Mouse (Mus musculus) cerebellum, adult 8-10 months (tissue): Measurements from ENCODE around the gene Cul7.

Source experiments
- DNase-seq: peaks from one replicate; pipeline ENCODE4 v3.0.0; 2022

Cul7 gene

DNA sequence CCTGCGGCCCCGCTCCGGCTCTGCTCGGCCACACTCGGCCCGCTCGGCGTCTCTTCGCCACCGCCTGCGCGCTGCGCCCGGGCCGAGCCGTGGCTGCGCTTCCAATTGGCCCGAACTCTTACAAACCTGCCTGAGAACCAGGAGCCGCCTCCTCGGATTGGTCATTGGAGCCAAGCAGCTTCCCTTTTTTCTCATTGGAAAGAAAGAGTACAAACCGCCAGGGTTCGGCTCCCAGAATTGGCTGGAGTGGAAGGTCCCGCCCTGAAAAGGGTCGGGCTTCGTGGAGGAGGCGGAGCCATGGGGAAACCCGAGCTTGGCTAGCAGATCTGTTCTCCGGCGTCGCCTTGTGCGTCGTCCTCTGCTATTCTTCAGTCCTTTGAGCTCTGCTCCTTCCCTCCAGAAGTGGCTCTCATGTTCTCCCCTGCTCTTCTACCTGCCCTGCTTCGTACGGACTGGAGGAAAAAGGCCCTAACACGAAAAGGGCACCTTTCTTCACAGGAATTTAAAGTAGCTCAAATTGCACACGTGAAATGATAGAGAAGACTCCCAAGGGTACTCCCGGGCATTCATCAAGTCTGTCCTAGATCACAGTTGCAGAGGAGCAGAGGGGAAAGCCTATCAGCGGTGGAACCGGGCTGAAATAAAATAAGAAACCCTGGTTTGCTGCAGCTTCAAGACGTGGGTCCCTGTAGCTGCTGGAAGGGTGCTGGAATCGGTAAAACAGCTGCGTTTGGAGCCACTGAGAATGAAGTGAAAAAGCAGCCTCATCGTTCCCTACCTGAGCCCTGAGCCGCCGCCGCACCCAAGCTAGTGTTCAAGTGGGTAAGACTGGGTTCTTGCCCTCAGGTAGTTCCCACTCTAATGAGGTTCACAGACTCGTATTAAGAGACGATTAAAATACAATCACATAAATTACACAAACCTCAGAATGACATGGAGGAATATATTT lies 55.0 kb downstream of the Cul7 start, which contains the start of gene Ppp2r5d:
TSS of gene Ppp2r5d (minus strand) at position 225 of the 949 bp plus-strand sequence.
- DNase-seq = peak; percentile 96

DNA sequence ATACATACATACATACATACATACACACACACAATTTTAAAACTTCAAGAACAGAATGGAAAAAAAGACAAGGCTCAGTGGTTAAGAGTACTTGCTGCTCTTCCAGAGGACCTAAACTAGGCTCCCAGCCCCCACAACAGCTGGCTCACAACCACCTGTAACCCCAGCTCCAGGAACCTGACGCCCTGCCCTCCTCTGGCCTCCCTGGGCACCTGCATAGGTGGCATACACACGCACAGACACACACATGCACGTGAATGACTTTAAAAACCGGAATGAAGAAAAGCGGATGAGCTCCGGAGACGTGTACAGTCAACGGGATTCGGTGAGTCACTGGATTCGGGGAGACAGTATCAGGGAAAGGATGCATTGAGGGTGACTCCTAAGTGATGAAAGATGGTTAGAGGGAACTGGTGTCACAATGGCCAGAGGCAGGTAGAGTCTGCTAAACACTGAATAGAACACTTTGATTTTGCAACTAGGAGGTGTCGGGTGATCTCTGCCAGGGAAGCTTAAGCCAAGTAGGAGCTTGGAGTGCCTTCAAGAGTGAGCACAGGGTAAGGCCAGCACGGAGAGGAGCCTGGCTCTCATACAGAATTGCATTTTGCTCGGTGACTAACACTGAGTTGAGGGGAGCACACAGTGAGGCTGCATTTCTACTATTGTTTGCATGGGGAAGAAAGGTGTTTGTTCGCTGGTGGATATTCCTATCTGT lies 56.4 kb downstream of the Cul7 start:
- DNase-seq = no peak

DNA sequence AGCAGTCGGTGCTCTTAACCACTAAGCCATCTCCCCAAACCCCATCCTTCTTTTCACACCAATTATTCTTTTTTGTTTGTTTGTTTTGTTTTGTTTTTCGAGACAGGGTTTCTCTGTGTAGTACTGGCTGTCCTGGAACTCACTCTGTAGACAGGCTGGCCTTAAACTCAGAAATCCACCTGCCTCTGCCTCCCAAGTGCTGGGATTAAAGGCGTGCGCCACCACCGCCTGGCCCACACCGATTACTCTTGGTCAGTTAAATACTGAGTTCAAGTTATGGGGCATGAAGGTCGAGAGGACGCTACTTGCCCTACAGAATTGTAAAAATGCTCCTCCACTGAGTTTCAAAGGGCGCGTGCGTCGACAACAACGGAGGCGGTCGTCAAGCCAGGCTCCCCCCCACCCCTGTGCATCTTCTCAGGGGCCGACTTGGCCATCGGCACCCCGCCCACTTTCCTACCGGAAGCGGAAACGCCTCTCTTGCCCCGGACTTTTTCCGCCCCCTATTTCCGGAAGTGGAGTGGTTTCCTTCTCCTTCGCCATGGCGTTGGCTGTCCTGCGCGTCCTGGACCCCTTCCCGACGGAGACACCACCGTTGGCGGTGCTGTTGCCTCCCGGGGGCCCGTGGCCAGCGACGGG lies 60.9 kb downstream of the Cul7 start, which contains the start of gene Pex6:
TSS of gene Pex6 (plus strand) at position 505 of the 639 bp plus-strand sequence.
- peak; percentile 90 for DNase-seq

DNA sequence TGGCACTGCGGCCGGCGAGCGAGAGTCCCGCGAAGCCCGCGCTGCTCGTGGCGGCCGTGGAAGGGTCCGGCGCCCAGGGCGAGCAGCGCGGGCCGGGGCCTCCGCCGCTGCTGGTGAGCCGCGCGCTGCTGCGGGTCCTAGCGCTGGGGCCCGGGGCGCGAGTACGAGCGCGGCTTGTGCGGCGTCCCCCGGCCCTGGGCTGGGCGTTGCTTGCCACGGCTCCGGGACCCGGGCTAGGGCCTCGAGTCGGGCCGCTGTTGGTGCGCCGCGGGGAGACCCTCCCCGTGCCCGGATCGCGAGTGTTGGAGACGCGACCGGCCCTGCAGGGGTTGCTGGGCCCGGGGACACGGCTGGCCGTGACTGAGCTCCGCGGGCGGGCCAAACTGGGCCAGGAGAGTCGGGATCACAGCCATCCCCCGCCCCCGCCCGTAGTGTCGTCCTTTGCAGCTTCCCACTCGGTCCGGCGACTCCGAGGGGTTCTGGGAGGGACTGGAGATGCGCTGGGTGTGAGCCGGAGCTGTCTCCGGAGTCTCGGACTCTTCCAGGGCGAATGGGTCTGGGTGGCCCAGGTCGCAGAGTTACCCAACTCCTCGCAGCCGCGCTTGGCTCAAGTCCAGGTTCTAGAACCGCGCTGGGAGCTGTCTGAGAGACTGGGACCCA lies 61.6 kb downstream of the Cul7 start:
- peak; percentile 42 for DNase-seq

DNA sequence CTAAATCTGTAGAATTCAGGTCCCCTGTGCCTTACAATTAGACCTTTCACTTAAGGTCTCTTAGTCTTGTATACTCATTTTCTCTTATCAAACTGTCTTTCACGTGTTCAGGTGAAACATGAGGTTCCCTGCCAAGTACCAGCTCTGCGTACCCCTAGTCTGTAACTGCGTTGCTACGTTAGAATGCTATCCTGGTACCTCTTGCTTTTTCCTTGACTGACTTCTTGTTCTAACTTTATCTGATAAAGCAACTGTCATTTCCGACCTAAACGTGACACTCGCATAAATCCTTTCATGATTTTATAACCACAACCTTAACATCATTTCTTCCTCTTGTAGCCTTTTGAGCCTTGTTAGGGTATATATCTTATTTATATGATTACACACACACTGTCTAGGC lies 62.3 kb downstream of the Cul7 start:
- DNase-seq = no peak

DNA sequence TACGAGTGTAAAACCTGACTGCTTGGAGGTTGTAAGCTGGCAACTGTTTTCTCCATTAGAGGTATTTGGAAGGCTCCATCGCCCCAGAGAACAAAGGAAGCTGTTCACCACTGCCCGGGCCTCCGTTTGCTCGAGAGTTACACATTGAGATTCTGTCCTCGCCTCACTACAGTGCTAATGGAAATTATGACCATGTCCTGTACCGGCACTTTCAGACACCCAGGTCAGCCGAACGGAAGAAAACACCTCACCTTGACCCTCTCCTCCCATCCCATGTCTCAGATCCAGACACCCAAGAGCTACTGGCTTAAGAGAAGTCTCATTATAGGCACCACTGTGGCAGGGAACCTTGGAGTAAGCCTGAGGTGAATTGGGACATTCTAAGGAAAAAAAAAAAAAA lies 63.7 kb downstream of the Cul7 start:
- DNase-seq = no peak
